Mouse (Mus musculus) limb, embryonic 10.5 days (tissue): ENCODE measurements around the gene Slc9a3r1. TPM values are rescaled to one million over a fixed set of nuclear protein-coding genes. Genes with fewer than 3 reads are reported as not detected.

ENCODE experiments used
- DNase-seq: peaks from one replicate; pipeline ENCODE4 v3.0.0-alpha.2; 2017; ENCODE audit warnings: low spot score
- H3K27ac ChIP-seq: fragments of 300-500 bp; sonication (generic); 2 replicates; pipeline ENCODE4 v1.5.1; 2016; ENCODE audit warnings: mild to moderate bottlenecking
- H3K27me3 ChIP-seq: fragments of 300-500 bp; sonication (generic); 2 replicates; pipeline ENCODE4 v1.6.1; 2016; ENCODE audit warnings: low read depth, mild to moderate bottlenecking; ENCODE audit not compliant: poor library complexity, severe bottlenecking
- H3K36me3 ChIP-seq: fragments of 300-500 bp; sonication (generic); 2 replicates; pipeline ENCODE4 v1.6.1; 2016; ENCODE audit warnings: mild to moderate bottlenecking, moderate library complexity
- H3K4me1 ChIP-seq: fragments of 300-500 bp; sonication (generic); 2 replicates; pipeline ENCODE4 v1.6.1; 2016
- H3K4me3 ChIP-seq: fragments of 300-500 bp; sonication (generic); 2 replicates; pipeline ENCODE4 v1.5.1; 2016; ENCODE audit warnings: mild to moderate bottlenecking, moderate library complexity
- H3K9me3 ChIP-seq: fragments of 300-500 bp; sonication (generic); replicated peaks from 2 replicates; pipeline ENCODE4 v1.6.1; 2016; ENCODE audit warnings: mild to moderate bottlenecking
- WGBS: fragments of 180-500 bp; shearing (Covaris S2); methylation state at CpG from one replicate; pipeline ENCODE4 v1.1.7; 2016; 5-methylcytosine and 5-hydroxymethylcytosine counted together
- polyA plus RNA-seq: library from polyadenylated mRNA; unstranded; fragments of >200 nt; fragmentation: Nextera tagmentation; extraction: Ambion mirVana; gene quantifications from 2 replicates; pipeline ENCODE4 v1.2.1, GENCODE M21; 2016

Slc9a3r1 gene
- polyA plus RNA-seq = 30.7 and 32.2 TPM in 2 replicates

- DNase-seq = peak; percentile 96
- whole genome bisulfite sequencing = under 1% methylated on average over 47 of the region's 47 CpGs
- Histone ChIP-seq H3K4me1 (peaks cover 58% of the 10 kb centered on the region), H3K9me3 (no peaks in the 10 kb centered on the region), H3K27me3 (peaks cover 49% of the 10 kb centered on the region), H3K36me3 (no peaks in the 10 kb centered on the region), H3K4me3 (peak within 1 kb of the TSS; percentile 63), H3K27ac (peak within 1 kb of the TSS; percentile 80)
Observed at GRCm38 (mm10) chr11:115162832-115163480, at the start of gene Slc9a3r1. Gene Slc9a3r1, plus strand, starts transcription at chr11:115163341.

DNA sequence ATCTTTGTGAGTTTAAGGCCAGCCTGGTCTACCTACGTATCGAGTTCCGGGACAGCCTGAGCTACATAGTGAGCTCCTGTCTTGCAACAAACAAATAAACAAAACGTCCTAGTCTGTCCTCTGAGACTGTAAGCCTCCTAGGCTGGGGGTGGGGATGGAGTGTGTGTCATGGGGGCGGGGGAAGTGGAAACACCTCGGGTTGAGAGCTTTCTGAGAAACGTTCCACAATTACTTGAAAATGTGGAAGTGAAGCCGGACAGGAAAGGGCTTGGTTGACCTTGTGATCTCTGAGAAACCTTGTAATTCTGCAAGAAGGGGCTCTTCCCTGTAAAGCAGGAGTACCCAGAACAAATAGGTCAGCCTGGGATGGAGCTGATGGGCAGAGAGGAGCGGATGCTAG, 43.7 kb upstream of the Slc9a3r1 start:
- Histone ChIP-seq H3K4me1 (no peaks in the 10 kb centered on the region), H3K27ac (no peak overlapping the region), H3K4me3 (no peak overlapping the region), H3K36me3 (no peaks in the 10 kb centered on the region), H3K27me3 (no peaks in the 10 kb centered on the region), H3K9me3 (no peaks in the 10 kb centered on the region)
- no peak for DNase-seq
- WGBS = 69% methylated on average over 9 of the region's 9 CpGs

- Histone ChIP-seq H3K4me3 (no peak overlapping the region), H3K4me1 (no peaks in the 10 kb centered on the region), H3K27ac (no peak overlapping the region), H3K27me3 (no peaks in the 10 kb centered on the region), H3K9me3 (no peaks in the 10 kb centered on the region), H3K36me3 (no peaks in the 10 kb centered on the region)
- DNase-seq = no peak
- 84% methylated on average over 4 of the region's 4 CpGs for WGBS
Observed at GRCm38 (mm10) chr11:115128483-115128882, 34.7 kb upstream of the Slc9a3r1 start.

GRCm38 (mm10) chr11:115129508-115130126, 33.5 kb upstream of the Slc9a3r1 start:
- Histone ChIP-seq H3K27me3 (no peaks in the 10 kb centered on the region), H3K36me3 (no peaks in the 10 kb centered on the region), H3K4me1 (no peaks in the 10 kb centered on the region), H3K9me3 (no peaks in the 10 kb centered on the region), H3K4me3 (no peak overlapping the region), H3K27ac (no peak overlapping the region)
- WGBS = 90% methylated on average over 13 of the region's 13 CpGs
- no peak for DNase-seq

- H3K27ac ChIP-seq = no peak overlapping the region
- H3K4me1 ChIP-seq = no peaks in the 10 kb centered on the region
- H3K9me3 ChIP-seq = no peaks in the 10 kb centered on the region
- H3K36me3 ChIP-seq = no peaks in the 10 kb centered on the region
- H3K27me3 ChIP-seq = no peaks in the 10 kb centered on the region
- H3K4me3 ChIP-seq = no peak overlapping the region
- 87% methylated on average over 8 of the region's 8 CpGs for WGBS
- DNase-seq = no peak
Observed at GRCm38 (mm10) chr11:115131768-115132381, 31.3 kb upstream of the Slc9a3r1 start.

DNA sequence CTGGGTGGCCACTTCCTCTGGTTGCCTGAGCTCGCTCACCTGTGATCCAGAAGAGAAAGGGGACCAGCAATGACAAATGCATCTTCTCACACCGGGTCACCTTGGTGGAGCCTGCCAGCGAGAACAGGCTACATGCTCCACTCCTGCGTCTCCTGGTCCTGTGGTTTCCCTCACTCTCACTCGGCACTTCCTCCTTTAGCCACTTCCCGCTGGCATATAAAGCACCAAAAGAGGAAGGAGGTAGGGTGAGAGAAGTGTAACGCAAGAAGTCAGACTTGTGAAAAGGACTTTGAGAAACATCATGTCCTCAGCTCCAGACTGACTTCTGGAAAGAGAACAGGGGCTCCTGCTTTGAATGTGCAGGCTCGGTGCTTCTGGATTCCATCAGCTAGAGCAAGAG, 29.3 kb upstream of the Slc9a3r1 start, which contains the start of gene Cd300lf:
Cd300lf (minus strand) TSS at position 193 of the 400 bp plus-strand sequence.
- no peak for DNase-seq
- H3K4me1 ChIP-seq = no peaks in the 10 kb centered on the region
- H3K4me3 ChIP-seq = no peak within 1 kb of the TSS
- H3K27ac ChIP-seq = no peak within 1 kb of the TSS
- H3K36me3 ChIP-seq = no peaks in the 10 kb centered on the region
- 80% methylated on average over 8 of the region's 8 CpGs for WGBS
- H3K27me3 ChIP-seq = no peaks in the 10 kb centered on the region
- no peaks in the 10 kb centered on the region for H3K9me3 ChIP-seq

GRCm38 (mm10) chr11:115138597-115139262, 24.4 kb upstream of the Slc9a3r1 start:
- H3K9me3 ChIP-seq = no peaks in the 10 kb centered on the region
- no peak overlapping the region for H3K4me3 ChIP-seq
- H3K4me1 ChIP-seq = no peaks in the 10 kb centered on the region
- no peaks in the 10 kb centered on the region for H3K36me3 ChIP-seq
- no peak overlapping the region for H3K27ac ChIP-seq
- no peaks in the 10 kb centered on the region for H3K27me3 ChIP-seq
- 88% methylated on average over 5 of the region's 5 CpGs for WGBS
- no peak for DNase-seq

- Histone ChIP-seq H3K27me3 (no peaks in the 10 kb centered on the region), H3K9me3 (no peaks in the 10 kb centered on the region), H3K36me3 (no peaks in the 10 kb centered on the region), H3K27ac (no peak overlapping the region), H3K4me3 (no peak overlapping the region), H3K4me1 (0 out of 2 replicates have a peak, but pooled peaks cover 1% of the 10 kb centered on the region)
- DNase-seq = no peak
- 89% methylated on average over 2 of the region's 2 CpGs for WGBS
Observed at GRCm38 (mm10) chr11:115141970-115142369, 21.2 kb upstream of the Slc9a3r1 start.

GRCm38 (mm10) chr11:115147813-115148212, 15.3 kb upstream of the Slc9a3r1 start:
- no peak overlapping the region for H3K4me3 ChIP-seq
- peaks cover 27% of the 10 kb centered on the region for H3K4me1 ChIP-seq
- H3K27me3 ChIP-seq = peaks cover 4% of the 10 kb centered on the region
- no peaks in the 10 kb centered on the region for H3K36me3 ChIP-seq
- no peak for DNase-seq
- H3K27ac ChIP-seq = no peak overlapping the region
- no peaks in the 10 kb centered on the region for H3K9me3 ChIP-seq
- WGBS = 94% methylated on average over 4 of the region's 4 CpGs

- Histone ChIP-seq H3K9me3 (no peaks in the 10 kb centered on the region), H3K4me3 (no peak overlapping the region), H3K27ac (no peak overlapping the region), H3K36me3 (no peaks in the 10 kb centered on the region), H3K4me1 (peaks cover 56% of the 10 kb centered on the region), H3K27me3 (peaks cover 34% of the 10 kb centered on the region)
- no peak for DNase-seq
- 56% methylated on average over 6 of the region's 6 CpGs for WGBS
Observed at GRCm38 (mm10) chr11:115150741-115151254, 12.3 kb upstream of the Slc9a3r1 start.

- WGBS = 12% methylated on average over 15 of the region's 15 CpGs
- Histone ChIP-seq H3K4me3 (peak overlapping the region; percentile 52), H3K27ac (peak overlapping the region; percentile 22; the same call in 1 of the 2 replicates), H3K36me3 (no peaks in the 10 kb centered on the region), H3K4me1 (peaks cover 58% of the 10 kb centered on the region), H3K27me3 (peaks cover 45% of the 10 kb centered on the region), H3K9me3 (no peaks in the 10 kb centered on the region)
- DNase-seq = peak; percentile 89
Observed at GRCm38 (mm10) chr11:115151755-115152429, 11.2 kb upstream of the Slc9a3r1 start.

DNA sequence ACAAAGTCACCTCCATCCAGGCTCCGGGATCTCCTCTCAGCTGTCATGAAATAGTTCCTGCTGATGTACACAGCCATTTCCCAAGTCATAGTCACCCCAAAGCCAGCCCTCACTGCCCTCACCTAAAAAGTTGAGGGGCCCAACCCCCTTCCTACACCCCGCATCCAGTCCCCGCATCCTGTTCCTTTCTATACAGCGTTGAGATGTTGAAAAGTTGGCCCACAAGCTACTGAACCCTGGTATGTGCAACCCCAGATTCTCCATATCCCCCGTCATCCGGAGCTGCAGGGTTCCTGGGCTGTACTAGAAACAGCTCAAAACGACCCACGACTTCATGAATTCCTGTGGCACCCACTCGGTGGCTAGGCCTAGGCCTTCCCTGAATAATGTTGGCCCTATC, 10.1 kb upstream of the Slc9a3r1 start:
- Histone ChIP-seq H3K27ac (no peak overlapping the region), H3K27me3 (peaks cover 50% of the 10 kb centered on the region), H3K4me1 (peaks cover 63% of the 10 kb centered on the region), H3K9me3 (no peaks in the 10 kb centered on the region), H3K4me3 (no peak overlapping the region), H3K36me3 (no peaks in the 10 kb centered on the region)
- 80% methylated on average over 9 of the region's 9 CpGs for WGBS
- DNase-seq = no peak
